Comparison of ENCODE assay signal across 8 mouse cellular contexts in genomic region chr12:98900341-98900880, GRCm38 (mm10). TPM values are rescaled to one million over a fixed set of nuclear protein-coding genes. Genes with fewer than 3 reads are reported as not detected.
DNase-seq lines count a peak whose midpoint lies in the region; ATAC-seq and TF ChIP-seq lines count a peak whose summit lies in the region.

No protein-coding gene starts in this region.

- WGBS in spleen, adult 2 months = 4% methylated on average over 31 of the region's 31 CpGs
- 2% methylated on average over 31 of the region's 31 CpGs for WGBS in heart, postnatal 0 days
- 3% methylated on average over 31 of the region's 31 CpGs for WGBS in liver, embryonic 11.5 days

- TF ChIP-seq EP300 in heart, postnatal 0 days (IDR thresholded peaks at IDR 0.05; ENCODE audit: low read depth) = no peak

- intact Hi-C loops in left cerebral cortex, postnatal 10 days (cut with DNase I) = no loop called here

- no peak for TF ChIP-seq POLR2A in spleen, adult 2 months (IDR thresholded peaks at IDR 0.05; ENCODE audit: low read depth, low read length)

- ATAC-seq in heart, postnatal 0 days (ENCODE audit: insufficient read depth, low read depth) = peak; percentile 1; the same call in 1 of the 2 replicates
- peak; percentile 8; the same call in 1 of the 2 replicates for ATAC-seq in liver, embryonic 11.5 days (replicated peaks; ENCODE audit: low FRiP score)

- DNase-seq in adrenal gland, adult 2 months = peak; percentile 44
- DNase-seq in adrenal gland, postnatal 36 days = no peak
- DNase-seq in spleen, adult 2 months (ENCODE audit: low read depth in 1 of 2, low spot score in 2 of 2) = peak in 1 of 2 experiments; percentile 6
- no peak for DNase-seq in spleen, adult 18-20 months
- peak; percentile 24 for DNase-seq in heart, postnatal 0 days (ENCODE audit: low spot score)
- DNase-seq in liver, embryonic 11.5 days (ENCODE audit: low spot score) = peak; percentile 64
- peak; percentile 57 for DNase-seq in naive thymus-derived CD4-positive, alpha-beta T cell, adult 2 months (ENCODE audit: low read depth)
- DNase-seq in left cerebral cortex, postnatal 10 days (ENCODE audit: extremely low spot score in 1 of 2, low spot score in 2 of 2) = no peak

- peak overlapping the region; percentile 81 for H3K4me3 ChIP-seq in spleen, adult 2 months (ENCODE audit: extremely low read depth, insufficient read depth, insufficient read length)
- peak overlapping the region; percentile 95 for H3K4me3 ChIP-seq in heart, postnatal 0 days (ENCODE audit: low read depth, low read length)
- peak overlapping the region; percentile 73 for H3K4me3 ChIP-seq in liver, embryonic 11.5 days (ENCODE audit: low read depth, low read length)

- H3K9me3 ChIP-seq in heart, postnatal 0 days (replicated peaks; ENCODE audit: control insufficient read depth, low read length) = no peaks in the 10 kb centered on the region
- H3K9me3 ChIP-seq in liver, embryonic 11.5 days (ENCODE audit: control insufficient read depth, low read length) = no peaks in the 10 kb centered on the region

- H3K9ac ChIP-seq in heart, postnatal 0 days (replicated peaks; ENCODE audit: low read depth, low read length) = peak overlapping the region; percentile 81
- peak overlapping the region; percentile 68 for H3K9ac ChIP-seq in liver, embryonic 11.5 days (ENCODE audit: low read depth, low read length)

- TF ChIP-seq CTCF in spleen, adult 2 months (IDR thresholded peaks at IDR 0.05; ENCODE audit: extremely low read depth, insufficient read depth, insufficient read length, insufficient replicate concordance) = no peak
- TF ChIP-seq CTCF in heart, postnatal 0 days (IDR thresholded peaks at IDR 0.05; ENCODE audit: low read depth) = no peak

- H3K4me1 ChIP-seq in spleen, adult 2 months (ENCODE audit: control insufficient read depth, insufficient read depth, insufficient read length) = 0 out of 2 replicates have a peak, but pooled peaks cover 1% of the 10 kb centered on the region
- no peaks in the 10 kb centered on the region for H3K4me1 ChIP-seq in heart, postnatal 0 days (ENCODE audit: control insufficient read depth, insufficient read depth)
- no peaks in the 10 kb centered on the region; the same call in 1 of the 2 replicates for H3K4me1 ChIP-seq in liver, embryonic 11.5 days (replicated peaks; ENCODE audit: control insufficient read depth, insufficient read depth, low read length)

- no peak overlapping the region for H3K27ac ChIP-seq in spleen, adult 2 months (ENCODE audit: insufficient read depth, low read length)
- H3K27ac ChIP-seq in heart, postnatal 0 days (ENCODE audit: low read depth) = peak overlapping the region; percentile 80
- H3K27ac ChIP-seq in liver, embryonic 11.5 days (ENCODE audit: low read depth, low read length) = no peak overlapping the region

- H3K27me3 ChIP-seq in spleen, adult 2 months (ENCODE audit: control insufficient read depth, insufficient read depth, low read length) = peaks cover 6% of the 10 kb centered on the region; the same call in 1 of the 2 replicates
- H3K27me3 ChIP-seq in heart, postnatal 0 days (ENCODE audit: control insufficient read depth, insufficient read depth, low read length) = no peaks in the 10 kb centered on the region
- peaks cover 11% of the 10 kb centered on the region for H3K27me3 ChIP-seq in liver, embryonic 11.5 days (replicated peaks; ENCODE audit: control insufficient read depth, insufficient read depth, low read length)

- H3K36me3 ChIP-seq in spleen, adult 2 months (ENCODE audit: control insufficient read depth, insufficient read depth, low read length) = no peaks in the 10 kb centered on the region
- H3K36me3 ChIP-seq in heart, postnatal 0 days (replicated peaks; ENCODE audit: control insufficient read depth, insufficient read depth, low read length) = no peaks in the 10 kb centered on the region
- H3K36me3 ChIP-seq in liver, embryonic 11.5 days (ENCODE audit: control insufficient read depth, insufficient read depth, low read length) = no peaks in the 10 kb centered on the region

- peak overlapping the region; percentile 88 for H3K4me2 ChIP-seq in heart, postnatal 0 days (ENCODE audit: low read depth, low read length)
- H3K4me2 ChIP-seq in liver, embryonic 11.5 days = peak overlapping the region; percentile 97

RNA-seq across cellular contexts. Expression of gene Eml5, which starts 0.9 kb away (rescaled TPM):
- total RNA-seq in adrenal gland, adult 2 months (2021) = 10 to 100 TPM; 20.4 to 23.4 TPM
- polyA plus RNA-seq in adrenal gland, adult 2 months (2012; rRNA removed) = 3.7 and 5.5 TPM in 2 replicates
- total RNA-seq in adrenal gland, postnatal 36 days (2021) = 10 to 100 TPM; 15.9 to 22.7 TPM
- 3.1 and 3.6 TPM in 2 replicates for polyA plus RNA-seq in spleen, adult 2 months (2012; rRNA removed)
- total RNA-seq in heart, postnatal 0 days (2014; rRNA removed; ENCODE audit: low replicate concordance) = 4.3 and 9.6 TPM in 2 replicates
- 1.5 TPM in 2 replicates for polyA plus RNA-seq in heart, postnatal 0 days (2015; fragmentation: Nextera tagmentation; extraction: Ambion mirVana)
- 1.7 and 2.7 TPM in 2 replicates for polyA plus RNA-seq in liver, embryonic 11.5 days (2014; fragmentation: Nextera tagmentation; extraction: Ambion mirVana)
- total RNA-seq in left cerebral cortex, postnatal 10 days (2021) = 10 to 100 TPM; 62.3 to 64.2 TPM

RNA-seq across cellular contexts. Expression of gene Ttc8, which starts 20.0 kb away (rescaled TPM):
- total RNA-seq in adrenal gland, adult 2 months (2021) = 10 to 100 TPM; 25.8 to 33.0 TPM
- 9.6 and 11.4 TPM in 2 replicates for polyA plus RNA-seq in adrenal gland, adult 2 months (2012; rRNA removed)
- 10 to 100 TPM; 16.7 to 23.3 TPM for total RNA-seq in adrenal gland, postnatal 36 days (2021)
- 2.9 and 3.2 TPM in 2 replicates for polyA plus RNA-seq in spleen, adult 2 months (2012; rRNA removed)
- 9.7 and 18.7 TPM in 2 replicates for total RNA-seq in heart, postnatal 0 days (2014; rRNA removed; ENCODE audit: low replicate concordance)
- polyA plus RNA-seq in heart, postnatal 0 days (2015; fragmentation: Nextera tagmentation; extraction: Ambion mirVana) = 8.4 and 8.5 TPM in 2 replicates
- 10.8 and 12.7 TPM in 2 replicates for polyA plus RNA-seq in liver, embryonic 11.5 days (2014; fragmentation: Nextera tagmentation; extraction: Ambion mirVana)
- total RNA-seq in left cerebral cortex, postnatal 10 days (2021) = 10 to 100 TPM; 27.4 to 35.0 TPM

Comparison
In these comparisons a context has a peak if more than half of its experiments do, and no peak if none do; other contexts are left out.
1. DNase-seq: peak in adrenal gland, adult 2 months (single experiment), heart, postnatal 0 days (single experiment), liver, embryonic 11.5 days (single experiment) and naive thymus-derived CD4-positive, alpha-beta T cell, adult 2 months (single experiment); none in adrenal gland, postnatal 36 days (0 of 2), spleen, adult 18-20 months (0 of 2) and left cerebral cortex, postnatal 10 days (0 of 2).
2. Peak in every context shown above with its lines, with median percentiles within 50 percentile points of each other: H3K4me3 ChIP-seq.